Mouse (Mus musculus) cortical plate, adult 2 months (tissue): ENCODE data around the gene Slc25a12.

Experiments
- CTCF ChIP-seq: fragments of 200-500 bp; IDR thresholded peaks from 2 replicates; pipeline ENCODE4 v1.5.1; 2011; ENCODE audit warnings: mild to moderate bottlenecking, control low read depth, low read length; ENCODE audit not compliant: insufficient read depth; ENCODE audit errors: extremely low read depth
- POLR2A ChIP-seq: fragments of 200-500 bp; IDR thresholded peaks from 2 replicates; pipeline ENCODE4 v1.6.1; 2011; ENCODE audit warnings: mild to moderate bottlenecking, low read length, control low read depth; ENCODE audit not compliant: insufficient read depth; ENCODE audit errors: extremely low read depth

DNA sequence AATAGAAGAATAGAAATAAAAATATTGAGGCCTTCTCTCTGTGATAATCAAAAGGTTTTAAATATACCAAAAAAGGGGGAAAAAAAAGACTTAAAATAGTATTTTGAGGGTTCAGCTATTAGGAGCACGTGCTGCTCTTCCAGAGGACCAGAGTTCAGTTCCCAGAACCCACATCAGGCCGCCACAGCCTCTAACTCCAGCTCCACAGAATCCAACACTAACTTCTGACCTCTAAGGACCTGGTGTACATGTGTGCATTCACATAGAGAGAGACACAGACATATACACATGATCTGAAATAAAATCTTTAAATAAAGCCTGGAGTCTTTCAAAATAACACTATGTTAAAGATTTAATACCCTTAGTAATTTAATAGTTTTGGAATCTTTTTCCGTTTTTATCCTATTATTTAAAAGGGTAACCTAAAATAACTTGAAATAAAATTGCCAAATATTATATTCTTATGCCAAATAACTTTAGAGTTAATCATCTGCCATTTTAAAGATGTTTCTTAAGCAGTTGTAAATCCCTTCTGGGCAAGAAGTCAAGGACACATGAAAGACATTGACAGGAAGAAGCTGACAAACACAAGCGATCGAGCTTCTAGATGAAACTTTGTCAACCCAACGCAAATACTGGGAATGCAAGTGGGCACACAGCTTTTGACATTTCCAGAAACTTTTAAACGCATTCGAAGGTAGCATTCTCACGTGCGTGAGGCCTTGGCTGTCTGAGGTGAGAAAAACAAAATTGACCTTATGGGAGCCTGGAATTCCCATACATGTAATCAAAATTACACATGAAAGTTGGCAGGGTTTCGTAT is 16.4 kb downstream of the Slc25a12 start:
- TF ChIP-seq POLR2A (no peak), CTCF (no peak)
